Mouse (Mus musculus) heart, embryonic 15.5 days (tissue): ENCODE data around the gene Rph3al. TPM values are rescaled to one million over a fixed set of nuclear protein-coding genes. Genes with fewer than 3 reads are reported as not detected.

ENCODE experiments used
- ATAC-seq: fragments of 200-750 bp; cut with Nextera tagmentation; replicated peaks from 2 replicates; pipeline ENCODE4 v1.8.0; 2017; ENCODE audit warnings: low read depth, moderate TSS enrichment; ENCODE audit not compliant: insufficient number of reproducible peaks, insufficient read depth, low FRiP score
- H3K27ac ChIP-seq: fragments of 300-500 bp; sonication (generic); 2 replicates; pipeline ENCODE4 v1.5.1; 2015; ENCODE audit warnings: mild to moderate bottlenecking, inconsistent platforms
- H3K27me3 ChIP-seq: fragments of 300-500 bp; sonication (generic); 2 replicates; pipeline ENCODE4 v1.6.1; 2015; ENCODE audit warnings: inconsistent platforms
- H3K36me3 ChIP-seq: fragments of 300-500 bp; sonication (generic); 2 replicates; pipeline ENCODE4 v1.6.1; 2015; ENCODE audit warnings: mild to moderate bottlenecking, inconsistent platforms
- H3K4me1 ChIP-seq: fragments of 300-500 bp; sonication (generic); replicated peaks from 2 replicates; pipeline ENCODE4 v1.6.1; 2015; ENCODE audit warnings: inconsistent platforms
- H3K4me2 ChIP-seq: fragments of 300-500 bp; sonication (generic); 2 replicates; pipeline ENCODE4 v1.6.1; 2015; ENCODE audit warnings: inconsistent platforms, mild to moderate bottlenecking, moderate library complexity
- H3K4me3 ChIP-seq: fragments of 300-500 bp; sonication (generic); 2 replicates; pipeline ENCODE4 v1.5.1; 2015; ENCODE audit warnings: mild to moderate bottlenecking, inconsistent platforms
- H3K9ac ChIP-seq: fragments of 300-500 bp; sonication (generic); 2 replicates; pipeline ENCODE4 v1.6.1; 2015; ENCODE audit warnings: mild to moderate bottlenecking, inconsistent platforms
- H3K9me3 ChIP-seq: fragments of 300-500 bp; sonication (generic); replicated peaks from 2 replicates; pipeline ENCODE4 v1.6.1; 2016; ENCODE audit warnings: inconsistent platforms
- whole genome bisulfite sequencing: fragments of 180-500 bp; shearing (Covaris S2); methylation state at CpG from one replicate; pipeline ENCODE4 v1.1.7; 2015; ENCODE audit warnings: mixed read lengths; 5-methylcytosine and 5-hydroxymethylcytosine counted together
- polyA plus RNA-seq: library from polyadenylated mRNA; unstranded; fragments of >200 nt; fragmentation: Nextera tagmentation; extraction: Ambion mirVana; gene quantifications from 2 replicates; pipeline ENCODE4 v1.2.1, GENCODE M21; 2015

Gene Rph3al
- polyA plus RNA-seq, 1 experiment from 2014 or later, result 5.2 TPM

GRCm38 (mm10) chr11:75876043-75876780 is 62.0 kb downstream of the Rph3al start:
- H3K27ac ChIP-seq, result no peak overlapping the region
- H3K9me3 ChIP-seq, result no peaks in the 10 kb centered on the region
- H3K36me3 ChIP-seq, result no peaks in the 10 kb centered on the region
- peaks cover 22% of the 10 kb centered on the region for H3K4me1 ChIP-seq
- no peak overlapping the region for H3K4me3 ChIP-seq
- peak overlapping the region; percentile 28 for H3K4me2 ChIP-seq
- H3K9ac ChIP-seq, result no peak overlapping the region
- H3K27me3 ChIP-seq, result no peaks in the 10 kb centered on the region
- 14% methylated on average over 15 of the region's 15 CpGs for WGBS
- no peak for ATAC-seq

GRCm38 (mm10) chr11:75871688-75872087 is 66.5 kb downstream of the Rph3al start:
- Histone ChIP-seq H3K36me3 (no peaks in the 10 kb centered on the region), H3K27ac (no peak overlapping the region), H3K4me3 (no peak overlapping the region), H3K27me3 (0 out of 2 replicates have a peak, but pooled peaks cover 4% of the 10 kb centered on the region), H3K9ac (no peak overlapping the region), H3K4me1 (peaks cover 10% of the 10 kb centered on the region), H3K4me2 (no peak overlapping the region), H3K9me3 (no peaks in the 10 kb centered on the region)
- ATAC-seq, result no peak
- 84% methylated on average over 1 of the region's 1 CpGs for WGBS

- 77% methylated on average over 4 of the region's 4 CpGs for WGBS
- Histone ChIP-seq H3K9me3 (no peaks in the 10 kb centered on the region), H3K36me3 (no peaks in the 10 kb centered on the region), H3K9ac (no peak overlapping the region), H3K27ac (no peak overlapping the region), H3K4me2 (no peak overlapping the region), H3K4me1 (peaks cover 5% of the 10 kb centered on the region), H3K27me3 (0 out of 2 replicates have a peak, but pooled peaks cover 4% of the 10 kb centered on the region), H3K4me3 (no peak overlapping the region)
- ATAC-seq, result no peak
Measured at GRCm38 (mm10) chr11:75870947-75871346, 67.3 kb downstream of the Rph3al start.

DNA sequence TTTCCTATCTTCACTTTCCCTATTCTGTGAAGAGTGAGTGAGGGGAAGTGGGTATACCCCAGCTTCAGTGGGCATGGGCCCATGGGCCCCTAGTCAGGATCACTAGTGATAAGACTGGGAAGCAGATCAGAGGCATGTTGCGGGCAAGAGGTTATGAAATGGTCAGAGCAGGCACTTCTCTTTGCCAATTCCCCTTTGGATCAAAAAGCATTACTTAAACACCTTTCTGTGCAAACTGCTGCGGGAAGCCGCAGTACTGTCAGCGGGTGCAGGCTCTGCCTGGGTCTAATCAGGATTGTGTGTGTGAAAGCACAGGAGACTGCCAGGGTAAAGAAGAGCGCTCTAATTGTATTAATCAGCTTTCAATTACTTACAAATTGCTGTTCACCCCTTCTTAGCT is 67.8 kb downstream of the Rph3al start:
- H3K27me3 ChIP-seq, result peaks cover 4% of the 10 kb centered on the region; the same call in 1 of the 2 replicates
- H3K9ac ChIP-seq, result no peak overlapping the region
- no peak overlapping the region for H3K4me3 ChIP-seq
- no peaks in the 10 kb centered on the region for H3K9me3 ChIP-seq
- no peaks in the 10 kb centered on the region for H3K36me3 ChIP-seq
- no peak for ATAC-seq
- WGBS, result 79% methylated on average over 5 of the region's 5 CpGs
- no peak overlapping the region for H3K4me2 ChIP-seq
- peaks cover 7% of the 10 kb centered on the region for H3K4me1 ChIP-seq
- no peak overlapping the region for H3K27ac ChIP-seq

DNA sequence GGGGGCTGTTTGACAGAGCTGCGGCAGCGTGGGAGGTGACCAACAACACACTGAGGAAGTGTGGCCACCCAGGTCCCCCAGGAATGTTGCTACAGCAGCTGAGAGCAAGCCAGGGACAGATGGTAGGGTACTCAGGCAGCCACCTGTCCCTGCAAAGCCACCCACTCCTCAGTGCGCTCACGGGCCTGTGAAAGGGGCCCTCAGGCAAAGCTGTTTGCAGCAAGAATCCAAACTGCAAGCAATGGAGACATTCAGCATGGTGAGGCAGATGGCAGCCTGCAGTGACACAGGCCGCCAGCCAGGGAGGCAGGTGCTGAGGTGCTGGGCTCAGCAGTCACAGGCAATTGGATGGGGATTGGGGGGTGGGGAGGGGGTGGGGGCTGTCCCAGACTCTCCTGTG is 68.3 kb downstream of the Rph3al start:
- Histone ChIP-seq H3K4me1 (peaks cover 12% of the 10 kb centered on the region), H3K4me3 (no peak overlapping the region), H3K9ac (no peak overlapping the region), H3K9me3 (no peaks in the 10 kb centered on the region), H3K27me3 (peaks cover 4% of the 10 kb centered on the region; the same call in 1 of the 2 replicates), H3K36me3 (no peaks in the 10 kb centered on the region), H3K27ac (no peak overlapping the region), H3K4me2 (no peak overlapping the region)
- WGBS, result 66% methylated on average over 5 of the region's 5 CpGs
- no peak for ATAC-seq

- no peak overlapping the region for H3K9ac ChIP-seq
- no peak for ATAC-seq
- H3K9me3 ChIP-seq, result no peaks in the 10 kb centered on the region
- H3K4me3 ChIP-seq, result no peak overlapping the region
- H3K27ac ChIP-seq, result no peak overlapping the region
- H3K27me3 ChIP-seq, result peaks cover 4% of the 10 kb centered on the region; the same call in 1 of the 2 replicates
- H3K4me2 ChIP-seq, result no peak overlapping the region
- no peaks in the 10 kb centered on the region for H3K36me3 ChIP-seq
- 72% methylated on average over 4 of the region's 4 CpGs for WGBS
- H3K4me1 ChIP-seq, result peaks cover 22% of the 10 kb centered on the region
Measured at GRCm38 (mm10) chr11:75866861-75867260, 71.4 kb downstream of the Rph3al start.

DNA sequence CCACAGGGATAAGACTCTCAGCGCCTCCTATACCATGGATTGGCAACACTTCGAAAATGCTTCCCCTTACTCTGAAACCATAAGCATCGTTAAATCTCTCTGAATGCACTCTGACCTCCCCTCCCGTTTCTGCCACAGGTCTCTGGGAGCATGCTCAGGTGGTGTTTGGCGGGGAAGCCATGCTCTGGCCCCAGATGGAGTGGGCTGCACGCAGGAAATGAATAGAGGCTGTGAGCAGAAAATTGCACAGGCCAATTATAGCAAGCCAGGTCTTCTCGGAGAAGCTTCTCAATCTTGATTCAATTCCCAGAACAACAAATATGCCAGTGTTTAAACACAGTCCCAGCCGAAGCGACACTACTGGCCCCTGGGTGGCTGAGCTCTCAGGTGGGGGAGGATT is 72.4 kb downstream of the Rph3al start:
- Histone ChIP-seq H3K9ac (0 out of 2 replicates have a peak overlapping the region, but pooled peaks have one; percentile 2), H3K27ac (no peak overlapping the region)

DNA sequence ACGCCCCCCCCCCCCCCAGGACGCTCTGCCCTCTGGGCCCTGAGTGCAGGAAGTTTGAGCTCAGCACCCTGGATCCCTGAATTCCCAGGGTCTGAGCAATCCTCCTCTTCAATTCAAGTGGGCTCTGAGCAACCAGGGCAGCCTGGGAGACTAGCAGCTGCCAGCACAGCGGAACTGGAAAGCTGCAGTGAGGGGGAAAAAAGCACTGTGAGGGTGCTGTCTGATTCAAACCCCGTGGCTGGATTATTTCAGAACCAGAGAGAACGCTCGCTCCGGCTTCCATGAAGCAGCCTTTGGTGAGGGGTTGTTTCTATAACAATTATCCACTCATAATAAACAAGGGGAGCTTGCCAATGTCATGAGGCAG is 73.0 kb downstream of the Rph3al start:
- Histone ChIP-seq H3K36me3 (no peaks in the 10 kb centered on the region), H3K4me3 (no peak overlapping the region), H3K27ac (no peak overlapping the region), H3K9ac (peak overlapping the region; percentile 2; the same call in 1 of the 2 replicates), H3K27me3 (peaks cover under 1% of the 10 kb centered on the region; the same call in 1 of the 2 replicates), H3K4me2 (no peak overlapping the region), H3K4me1 (peaks cover 31% of the 10 kb centered on the region), H3K9me3 (no peaks in the 10 kb centered on the region)
- no peak; the same call in 1 of the 2 replicates for ATAC-seq
- WGBS, result 25% methylated on average over 7 of the region's 7 CpGs

More for the DNA sequence above, 72.4 kb downstream of the Rph3al start:
- no peak overlapping the region for H3K4me2 ChIP-seq
- ATAC-seq, result no peak
- no peaks in the 10 kb centered on the region for H3K9me3 ChIP-seq
- H3K4me1 ChIP-seq, result peaks cover 31% of the 10 kb centered on the region
- WGBS, result 50% methylated on average over 9 of the region's 9 CpGs
- no peaks in the 10 kb centered on the region for H3K36me3 ChIP-seq
- H3K27me3 ChIP-seq, result peaks cover 4% of the 10 kb centered on the region; the same call in 1 of the 2 replicates
- H3K4me3 ChIP-seq, result no peak overlapping the region

- 39% methylated on average over 4 of the region's 4 CpGs for WGBS
- no peaks in the 10 kb centered on the region for H3K9me3 ChIP-seq
- H3K27ac ChIP-seq, result no peak overlapping the region
- no peak for ATAC-seq
- H3K36me3 ChIP-seq, result no peaks in the 10 kb centered on the region
- H3K9ac ChIP-seq, result no peak overlapping the region
- H3K27me3 ChIP-seq, result no peaks in the 10 kb centered on the region; the same call in 1 of the 2 replicates
- peaks cover 31% of the 10 kb centered on the region for H3K4me1 ChIP-seq
- no peak overlapping the region for H3K4me3 ChIP-seq
- no peak overlapping the region for H3K4me2 ChIP-seq
Measured at GRCm38 (mm10) chr11:75864529-75865252, 73.5 kb downstream of the Rph3al start.

GRCm38 (mm10) chr11:75862466-75862865 is 75.8 kb downstream of the Rph3al start:
- no peaks in the 10 kb centered on the region for H3K9me3 ChIP-seq
- no peaks in the 10 kb centered on the region; the same call in 1 of the 2 replicates for H3K27me3 ChIP-seq
- H3K27ac ChIP-seq, result no peak overlapping the region
- H3K4me3 ChIP-seq, result no peak overlapping the region
- no peak overlapping the region for H3K9ac ChIP-seq
- H3K4me2 ChIP-seq, result no peak overlapping the region
- no peaks in the 10 kb centered on the region for H3K36me3 ChIP-seq
- peaks cover 39% of the 10 kb centered on the region for H3K4me1 ChIP-seq
- WGBS, result 64% methylated on average over 4 of the region's 4 CpGs
- no peak for ATAC-seq

GRCm38 (mm10) chr11:75861653-75862052 is 76.6 kb downstream of the Rph3al start:
- WGBS, result 53% methylated on average over 4 of the region's 4 CpGs
- Histone ChIP-seq H3K4me2 (0 out of 2 replicates have a peak overlapping the region, but pooled peaks have one; percentile 4), H3K4me3 (no peak overlapping the region), H3K4me1 (peaks cover 40% of the 10 kb centered on the region), H3K9me3 (no peaks in the 10 kb centered on the region), H3K27me3 (no peaks in the 10 kb centered on the region; the same call in 1 of the 2 replicates), H3K27ac (no peak overlapping the region), H3K9ac (no peak overlapping the region), H3K36me3 (no peaks in the 10 kb centered on the region)
- no peak for ATAC-seq
